Mouse (Mus musculus) R1 (cell line): ENCODE data around the gene Zfp28.

Experiments used
- DNase-seq: peaks from one replicate; pipeline ENCODE4 v3.0.0-alpha.2; 2018; ENCODE audit warnings: low read depth, low spot score

Gene Zfp28

DNA sequence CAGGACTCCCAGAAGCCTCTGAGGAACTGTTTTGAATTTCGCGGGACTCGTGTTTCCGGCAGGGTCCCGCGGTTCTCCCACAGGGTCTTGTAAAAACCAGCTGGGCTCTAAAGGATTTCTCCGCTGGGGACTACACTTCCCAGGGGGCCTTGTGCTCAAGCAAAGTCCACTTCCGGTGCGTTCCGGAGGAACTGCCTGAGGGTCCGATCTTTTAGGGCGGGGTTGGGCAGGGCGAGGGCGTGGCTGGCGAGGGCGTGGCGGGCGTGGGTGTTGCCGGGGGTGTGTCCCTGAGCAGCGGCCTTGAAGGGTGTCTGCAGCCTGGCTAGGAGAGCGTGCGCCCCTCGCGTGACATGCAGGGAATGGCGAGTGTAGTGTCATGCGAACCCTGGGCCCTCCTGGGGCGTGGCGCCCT is at the start of gene Zfp28:
Zfp28 (plus strand) TSS at position 252 of the 412 bp plus-strand sequence.
- peak; percentile 99 for DNase-seq

GRCm38 (mm10) chr7:6339865-6340264 is 43.2 kb upstream of the Zfp28 start:
- no peak for DNase-seq

DNA sequence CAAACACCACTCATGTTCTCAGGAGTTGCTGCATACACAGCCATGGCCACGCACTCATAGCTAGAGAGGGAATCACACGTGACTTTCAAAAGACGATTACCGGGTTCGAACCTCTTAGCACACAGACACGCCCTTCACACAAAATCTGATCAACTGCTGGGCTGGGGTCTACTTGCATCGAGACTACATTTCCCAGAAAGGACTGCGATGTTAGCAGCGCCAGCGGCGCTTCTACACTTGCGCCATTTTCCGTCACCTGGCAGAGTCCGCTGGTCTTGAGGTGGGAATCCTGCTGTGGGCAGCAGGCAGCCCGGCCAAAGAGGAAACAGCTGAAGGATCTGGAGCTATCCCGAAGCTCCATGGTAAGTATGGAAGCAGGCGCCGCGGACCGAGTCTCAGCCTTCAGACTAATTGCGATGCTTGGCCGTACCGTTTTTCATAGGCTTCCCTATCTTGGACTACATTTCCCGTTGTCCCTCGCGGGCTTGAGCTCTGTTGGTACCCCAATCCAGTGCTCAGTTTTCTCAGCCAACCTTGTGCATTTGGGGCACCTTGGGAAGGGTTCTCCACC is 39.5 kb upstream of the Zfp28 start, which contains the start of gene Gm3854:
Gm3854 (plus strand) TSS at position 259 of the 571 bp plus-strand sequence.
- peak; percentile 94 for DNase-seq

- DNase-seq: no peak
These were observed 39.0 kb upstream of the Zfp28 start for GRCm38 (mm10) chr7:6344124-6344523.

DNA sequence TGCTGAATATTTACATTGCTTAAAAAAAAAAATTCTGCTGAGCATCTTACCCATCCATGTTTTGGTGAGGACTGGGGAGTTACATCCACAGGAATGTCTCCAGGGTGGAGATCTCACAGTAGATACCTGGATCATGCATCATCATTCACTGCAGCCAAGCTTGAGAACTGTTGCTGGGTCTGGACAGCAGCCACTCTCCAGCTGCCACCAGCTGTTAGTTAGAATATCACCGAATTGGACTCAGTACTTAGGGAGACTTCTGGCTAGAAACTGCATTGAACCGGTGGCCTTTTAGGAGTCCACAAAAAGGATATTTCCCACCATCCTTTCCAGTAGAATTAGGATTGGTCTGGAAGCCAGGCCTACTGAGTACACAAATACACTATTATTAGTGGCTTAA is 25.0 kb upstream of the Zfp28 start:
- DNase-seq: no peak

GRCm38 (mm10) chr7:6358937-6359590 is 24.0 kb upstream of the Zfp28 start:
- peak; percentile 55 for DNase-seq

DNA sequence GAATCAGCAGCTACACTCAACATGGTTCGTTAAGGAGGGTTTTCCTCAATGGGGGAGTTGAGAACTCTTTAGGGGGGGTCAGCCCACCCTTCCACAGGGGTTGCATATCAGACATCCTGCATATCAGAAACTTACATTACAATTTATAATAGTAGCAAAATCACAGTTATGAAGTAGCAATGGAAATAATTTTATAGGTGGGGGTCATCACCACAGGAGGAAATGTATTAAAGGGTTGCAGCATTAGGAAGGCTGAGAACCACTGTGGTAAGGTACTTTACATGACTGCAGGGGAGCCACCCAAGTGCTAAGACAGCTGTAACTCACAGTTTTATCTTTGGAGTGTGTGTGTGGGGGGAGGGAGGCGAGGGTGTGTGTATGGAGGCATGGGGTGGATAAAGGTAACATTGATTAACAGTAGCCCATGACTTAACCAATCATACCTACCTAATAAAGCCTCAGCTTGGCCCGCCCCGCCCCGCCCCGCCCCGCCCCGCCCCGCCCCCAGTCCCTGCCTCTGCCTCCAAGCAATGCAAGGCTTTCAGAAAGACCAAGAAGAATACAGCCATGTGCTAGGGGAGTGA is 22.5 kb upstream of the Zfp28 start:
- DNase-seq: no peak

DNA sequence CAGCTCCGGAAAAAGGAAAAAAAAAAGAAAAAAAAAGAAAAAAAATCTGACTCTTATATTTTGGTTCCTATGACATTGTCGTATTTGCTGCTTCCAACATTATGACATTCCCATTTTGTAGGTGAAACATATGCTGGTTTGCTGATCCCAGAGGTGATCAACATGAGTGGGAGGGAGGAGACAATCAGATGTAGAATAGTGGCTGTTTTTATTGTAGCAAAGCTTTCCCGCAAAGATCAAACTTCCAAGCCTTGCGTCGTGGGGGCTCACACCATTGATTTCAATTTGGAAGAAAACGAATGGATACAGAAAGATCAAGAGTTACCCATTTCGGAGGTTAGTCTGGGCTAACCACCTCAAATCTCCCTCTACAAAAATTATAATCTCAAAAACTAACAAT is 21.3 kb upstream of the Zfp28 start:
- DNase-seq: no peak

GRCm38 (mm10) chr7:6362268-6363046 is 20.6 kb upstream of the Zfp28 start:
- DNase-seq: peak; percentile 98

DNA sequence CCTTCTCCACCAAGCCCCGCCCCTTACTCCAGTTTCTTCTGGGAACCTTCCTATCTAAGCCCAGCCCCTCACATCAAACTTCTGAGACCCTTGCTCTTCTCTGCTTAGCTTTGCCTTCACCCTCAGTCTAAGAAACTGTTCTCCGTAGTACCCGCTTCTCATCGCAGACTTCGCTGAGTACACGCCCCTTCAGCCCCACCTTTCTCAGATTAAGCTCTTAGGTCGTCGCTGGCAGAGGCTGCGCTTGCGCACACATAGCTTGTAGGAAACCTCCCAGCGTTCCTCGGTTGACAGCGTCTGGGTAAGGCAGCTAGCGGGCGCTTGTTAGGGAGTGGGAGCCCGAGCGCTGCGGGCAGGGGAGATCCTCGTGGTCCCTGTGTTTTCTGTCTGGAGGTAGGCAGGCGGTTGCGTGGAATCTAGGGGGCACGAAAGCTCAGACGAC is 20.0 kb upstream of the Zfp28 start, which contains the start of gene Zfp78:
Zfp78 (plus strand) TSS at position 234 of the 442 bp plus-strand sequence.
- peak; percentile 98 for DNase-seq

GRCm38 (mm10) chr7:6364761-6365160 is 18.3 kb upstream of the Zfp28 start:
- peak; percentile 94 for DNase-seq

GRCm38 (mm10) chr7:6367185-6367584 is 15.9 kb upstream of the Zfp28 start:
- DNase-seq: no peak

GRCm38 (mm10) chr7:6368146-6368545 is 14.9 kb upstream of the Zfp28 start:
- peak; percentile 82 for DNase-seq

GRCm38 (mm10) chr7:6369460-6369859 is 13.6 kb upstream of the Zfp28 start:
- peak; percentile 35 for DNase-seq

DNA sequence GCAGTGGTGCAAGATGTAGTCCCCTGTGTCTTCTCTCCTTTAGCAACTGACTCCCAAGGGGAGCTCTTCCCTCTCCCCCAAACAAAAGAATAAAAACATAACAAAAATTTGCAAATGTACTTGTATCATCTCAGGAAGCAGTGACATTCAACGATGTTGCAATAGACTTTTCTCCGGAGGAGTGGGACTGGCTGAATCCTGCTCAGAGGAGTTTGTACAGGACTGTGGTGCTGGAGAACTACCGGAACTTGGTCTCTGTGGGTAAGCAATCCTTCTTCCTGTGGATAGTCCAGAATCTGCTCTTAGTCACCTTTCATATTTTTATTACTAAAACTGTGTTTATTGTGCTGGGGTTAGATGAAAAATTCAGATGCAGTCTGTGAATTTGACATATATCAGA is 10.1 kb upstream of the Zfp28 start:
- DNase-seq: no peak

DNA sequence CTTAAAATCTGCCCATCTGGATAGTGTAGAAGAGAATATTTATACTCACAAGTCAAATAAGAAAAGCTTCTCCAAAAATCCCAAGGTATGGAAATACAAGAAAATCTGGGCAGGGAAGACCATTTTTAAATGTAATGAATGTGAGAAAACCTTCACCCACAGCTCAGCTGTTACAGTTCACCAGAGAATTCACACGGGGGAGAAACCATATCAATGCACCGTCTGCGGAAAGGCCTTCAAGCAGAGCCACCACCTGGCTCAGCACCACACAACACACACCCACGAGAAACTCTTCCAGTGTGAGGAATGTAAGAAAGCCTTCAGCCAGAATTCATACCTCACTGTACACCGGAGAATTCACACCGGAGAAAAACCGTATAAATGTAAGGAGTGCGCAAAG is 4.7 kb upstream of the Zfp28 start:
- DNase-seq: no peak

DNA sequence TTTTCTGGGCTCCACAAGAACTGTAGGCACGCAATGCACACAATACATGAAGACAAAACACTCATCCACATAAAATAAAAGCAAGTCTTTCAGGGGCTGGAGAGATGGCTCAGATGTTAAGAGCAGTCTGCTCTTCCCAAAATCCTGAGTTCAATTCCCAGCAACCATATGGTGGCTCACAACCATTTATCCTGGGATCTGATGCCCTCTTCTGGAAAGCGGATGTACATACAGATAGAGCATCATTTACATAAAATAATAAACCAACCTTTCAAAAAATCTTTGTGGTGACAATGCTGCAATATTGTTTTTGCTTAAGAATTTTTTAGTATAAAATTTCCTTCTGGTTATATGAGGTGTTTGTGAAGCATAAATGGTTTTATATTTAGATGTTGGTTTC is 1.7 kb upstream of the Zfp28 start:
- DNase-seq: peak; percentile 42

DNA sequence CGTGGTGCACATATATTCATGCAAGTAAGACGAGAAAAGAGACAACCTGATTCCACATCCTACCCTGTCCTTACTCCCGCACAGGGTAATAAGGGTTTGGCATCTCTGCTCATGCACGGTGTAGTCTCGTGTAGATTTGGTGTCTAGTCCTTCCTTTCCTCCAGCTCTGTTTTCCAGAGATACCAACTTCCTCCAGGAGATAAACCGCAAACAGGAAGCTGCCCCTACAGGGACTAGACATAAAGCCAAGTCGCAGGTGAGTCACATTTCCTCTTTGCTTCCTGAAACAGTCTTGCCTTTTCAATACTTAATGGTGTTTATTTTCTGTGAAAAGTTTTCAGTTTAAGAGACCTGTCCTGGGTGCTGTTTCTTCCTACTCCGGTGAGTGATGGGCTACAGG is 916 bp downstream of the Zfp28 start:
- DNase-seq: no peak

DNA sequence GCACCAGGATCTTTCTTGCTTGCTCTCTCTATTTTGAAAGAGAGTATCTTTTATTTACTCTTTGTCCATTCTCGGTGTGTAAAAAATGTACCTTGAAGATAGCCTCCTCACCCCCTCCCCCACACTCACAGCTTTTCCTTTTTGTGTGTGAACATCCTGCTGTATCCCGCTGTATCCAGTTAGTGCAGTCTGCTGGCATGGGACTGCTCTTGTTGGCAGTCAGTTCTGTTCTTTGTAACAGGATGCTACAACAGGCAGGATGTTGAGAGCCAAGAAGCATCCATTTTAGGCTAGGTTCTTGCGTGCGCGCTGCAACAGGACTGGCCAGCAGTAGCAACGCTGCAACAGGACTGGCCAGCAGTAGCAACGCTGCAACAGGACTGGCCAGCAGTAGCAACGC is 3.9 kb downstream of the Zfp28 start:
- no peak for DNase-seq

DNA sequence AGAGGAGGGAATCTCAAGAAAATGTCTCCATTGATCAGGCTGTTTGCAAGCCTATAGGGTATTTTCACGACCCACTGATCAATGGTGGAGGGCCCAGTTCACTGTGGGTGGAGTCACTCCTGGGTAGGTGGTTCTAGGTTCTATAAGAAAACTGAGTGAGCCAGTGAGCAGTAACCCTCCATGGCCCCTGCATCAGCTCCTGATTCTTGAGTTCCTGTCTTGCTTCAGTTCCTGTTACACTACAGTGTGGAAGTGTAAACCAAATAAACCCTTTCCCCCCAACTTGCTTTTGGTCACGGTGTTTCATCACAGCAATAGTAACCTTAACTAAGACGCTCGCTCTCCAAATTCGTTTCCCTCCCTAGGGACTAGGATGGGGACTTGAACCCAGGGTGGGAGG is 5.9 kb downstream of the Zfp28 start:
- DNase-seq: no peak

DNA sequence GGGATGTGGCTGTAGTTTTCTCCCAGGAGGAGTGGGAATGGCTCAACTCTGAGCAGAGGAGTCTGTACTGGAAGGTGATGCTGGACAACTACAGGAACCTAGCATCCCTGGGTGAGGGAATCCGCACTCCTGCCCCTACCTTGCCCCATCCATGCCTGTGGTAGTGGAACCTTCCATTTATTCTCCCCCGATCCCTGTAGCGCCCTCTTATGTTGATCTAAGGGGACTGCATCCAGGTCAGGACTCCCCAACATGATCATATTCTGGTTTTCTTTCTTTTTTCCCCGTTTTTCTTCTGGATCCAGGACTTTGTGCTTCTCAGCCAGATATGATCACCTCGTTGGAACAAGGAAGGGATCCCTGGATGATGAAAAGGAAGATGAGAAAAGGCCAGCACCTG is 6.4 kb downstream of the Zfp28 start:
- peak; percentile 29 for DNase-seq
